Mouse (Mus musculus) liver, embryonic 14.5 days (tissue): ENCODE data around the gene Carmil1.

Source experiments
- CTCF ChIP-seq: IDR thresholded peaks from 2 replicates; pipeline ENCODE4 v1.5.1; 2016; ENCODE audit warnings: antibody characterized with exemption, low read depth, control low read depth
- EP300 ChIP-seq: IDR thresholded peaks from 2 replicates; pipeline ENCODE4 v1.6.1; 2016; ENCODE audit warnings: antibody characterized with exemption, low read depth

- TF ChIP-seq CTCF = no peak
- TF ChIP-seq EP300 = no peak
These were observed 33.2 kb downstream of the Carmil1 start for GRCm38 (mm10) chr13:24247441-24247840.
